Mouse (Mus musculus) lung, postnatal 0 days (tissue): ENCODE measurements around the gene Dmrt3.

Experiments
- CTCF ChIP-seq: IDR thresholded peaks from 2 replicates; pipeline ENCODE4 v1.5.1; 2016; ENCODE audit warnings: antibody characterized with exemption, mild to moderate bottlenecking
- EP300 ChIP-seq: IDR thresholded peaks from 2 replicates; pipeline ENCODE4 v1.6.1; 2016; ENCODE audit warnings: antibody characterized with exemption, mild to moderate bottlenecking, control low read depth

GRCm38 (mm10) chr19:25615889-25616288 is 5.8 kb downstream of the Dmrt3 start:
- no peak for TF ChIP-seq CTCF
- no peak for TF ChIP-seq EP300
